Comparison of ENCODE assay signal across 24 mouse cellular contexts in the genomic region with DNA sequence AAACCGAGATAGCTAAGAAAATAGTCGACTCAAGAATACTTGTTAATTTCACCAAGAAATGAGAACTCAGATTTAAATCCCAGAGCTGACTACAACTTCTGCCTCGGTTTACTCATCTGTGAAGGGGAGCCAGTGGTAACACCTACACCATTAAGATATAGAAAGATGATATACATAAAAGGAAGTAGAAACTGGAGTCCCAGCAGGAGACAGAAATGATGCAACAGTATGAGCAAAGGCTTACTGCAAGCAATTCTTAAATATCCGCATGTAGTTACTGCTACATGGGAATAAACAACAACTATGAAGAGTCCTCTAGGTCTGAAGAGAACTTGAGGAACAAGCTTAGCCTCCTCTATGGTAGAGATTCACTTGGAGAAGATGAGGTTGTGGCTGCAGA.
"Had no signal": no experiment of that assay in that cellular context is flagged by ENCODE, and none has a peak within 500 bp of the region (broad histone marks: within the 10 kb centered on the region; RNA-seq: fewer than 3 reads in every experiment).

No protein-coding gene starts in this region.

- H3K9me3 ChIP-seq: heart, embryonic 13.5 days; heart, embryonic 15.5 days; hindbrain, embryonic 13.5 days; hindbrain, embryonic 15.5 days; limb, embryonic 13.5 days; limb, embryonic 15.5 days; liver, embryonic 12.5 days had no signal

- H3K27me3 ChIP-seq: heart, embryonic 13.5 days; heart, embryonic 15.5 days; hindbrain, embryonic 13.5 days; hindbrain, embryonic 15.5 days; limb, embryonic 13.5 days; limb, embryonic 15.5 days; liver, embryonic 12.5 days had no signal

- H3K27ac ChIP-seq: gastrocnemius, adult 2 months; heart, adult 2 months; heart, embryonic 13.5 days; heart, embryonic 15.5 days; hindbrain, embryonic 13.5 days; hindbrain, embryonic 15.5 days; hindbrain, postnatal 0 days; layer of hippocampus, adult 2 months; limb, embryonic 13.5 days; limb, embryonic 15.5 days; liver, embryonic 12.5 days had no signal

- H3K9ac ChIP-seq: heart, embryonic 13.5 days; heart, embryonic 15.5 days; hindbrain, embryonic 13.5 days; hindbrain, embryonic 15.5 days; limb, embryonic 13.5 days; limb, embryonic 15.5 days; liver, embryonic 12.5 days had no signal

- H3K36me3 ChIP-seq: heart, embryonic 13.5 days; heart, embryonic 15.5 days; hindbrain, embryonic 13.5 days; hindbrain, embryonic 15.5 days; limb, embryonic 13.5 days; limb, embryonic 15.5 days; liver, embryonic 12.5 days had no signal

- DNase-seq: gastrocnemius, adult 2 months; gastrocnemius, postnatal 10 days; gastrocnemius, postnatal 25 days; heart, adult 11 months; heart, adult 2 months; heart, postnatal 14 days; heart, postnatal 36 days; kidney, adult 18-20 months; kidney, adult 8-10 months; kidney, postnatal 10 days; kidney, postnatal 25 days; kidney, postnatal 4 days; left cerebral cortex, postnatal 4 days had no signal

- ATAC-seq: hindbrain, postnatal 0 days; intestine, postnatal 0 days; liver, embryonic 12.5 days had no signal

- H3K4me2 ChIP-seq: heart, embryonic 11.5 days; heart, embryonic 13.5 days; heart, embryonic 15.5 days; hindbrain, embryonic 13.5 days; hindbrain, embryonic 15.5 days; limb, embryonic 13.5 days; limb, embryonic 15.5 days; liver, embryonic 12.5 days had no signal

- H3K4me1 ChIP-seq: heart, embryonic 15.5 days; hindbrain, embryonic 13.5 days; hindbrain, embryonic 15.5 days; limb, embryonic 13.5 days; liver, embryonic 12.5 days had no signal

- H3K4me3 ChIP-seq: gastrocnemius, adult 2 months; heart, adult 2 months; heart, embryonic 13.5 days; heart, embryonic 15.5 days; hindbrain, embryonic 13.5 days; hindbrain, embryonic 15.5 days; layer of hippocampus, adult 2 months; limb, embryonic 13.5 days; limb, embryonic 15.5 days; liver, embryonic 12.5 days had no signal
